Mouse (Mus musculus): ENCODE measurements around the gene Olfr141.

Olfr141 gene

DNA sequence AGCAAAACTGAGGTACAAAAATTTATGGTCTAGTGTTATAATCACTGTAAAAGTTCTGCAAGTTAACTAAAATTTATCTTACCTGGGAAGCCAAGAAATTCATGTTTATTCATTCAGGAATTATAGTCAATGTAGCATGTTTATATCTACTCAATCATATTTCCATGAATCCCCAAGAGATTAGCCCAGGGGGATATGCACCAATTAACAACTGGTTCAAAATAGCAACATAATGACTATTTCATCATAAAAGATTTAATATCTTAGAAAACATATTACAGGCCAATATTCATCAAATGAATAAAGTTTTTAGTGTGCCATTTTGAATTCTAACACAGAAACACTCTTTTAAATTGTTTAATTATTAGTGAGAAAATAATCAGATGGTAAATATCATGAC is at the start of gene Olfr141:
TSS of gene Olfr141 (minus strand) at position 101 of the 400 bp plus-strand sequence.
- DNase-seq, result no peak

- DNase-seq, result no peak
These were observed 41.8 kb upstream of the Olfr141 start, which contains the start of gene Olfr1095 for GRCm38 (mm10) chr2:86851596-86851995. TSS of gene Olfr1095 (minus strand) at chr2:86851696.

DNA sequence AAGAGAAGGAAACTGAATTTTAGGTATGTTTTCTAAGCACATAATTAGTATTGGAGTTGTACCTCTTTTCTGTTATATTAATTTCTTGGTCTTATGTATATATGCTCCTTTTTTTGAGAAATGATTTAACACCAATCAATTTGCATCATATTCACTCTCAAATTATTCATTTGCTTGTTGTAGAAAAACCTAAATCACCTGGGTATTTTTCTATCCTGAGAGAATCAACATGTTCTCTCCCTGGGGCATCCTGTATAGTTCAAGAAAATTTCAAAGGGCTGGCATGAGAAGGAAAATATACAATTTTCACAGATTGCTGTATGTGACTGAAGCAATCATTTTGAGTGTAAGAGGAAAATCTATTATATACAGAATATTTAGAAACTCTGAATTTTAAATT is 14.5 kb upstream of the Olfr141 start, which contains the start of gene Olfr1094:
TSS of gene Olfr1094 (plus strand) at position 301 of the 400 bp plus-strand sequence.
- no peak for DNase-seq

- DNase-seq, result no peak
These were observed 27.6 kb downstream of the Olfr141 start, which contains the start of gene Olfr1093 for GRCm38 (mm10) chr2:86782179-86782578. TSS of gene Olfr1093 (plus strand) at chr2:86782479.

GRCm38 (mm10) chr2:86761050-86761449 is 48.8 kb downstream of the Olfr141 start:
- no peak for DNase-seq

DNA sequence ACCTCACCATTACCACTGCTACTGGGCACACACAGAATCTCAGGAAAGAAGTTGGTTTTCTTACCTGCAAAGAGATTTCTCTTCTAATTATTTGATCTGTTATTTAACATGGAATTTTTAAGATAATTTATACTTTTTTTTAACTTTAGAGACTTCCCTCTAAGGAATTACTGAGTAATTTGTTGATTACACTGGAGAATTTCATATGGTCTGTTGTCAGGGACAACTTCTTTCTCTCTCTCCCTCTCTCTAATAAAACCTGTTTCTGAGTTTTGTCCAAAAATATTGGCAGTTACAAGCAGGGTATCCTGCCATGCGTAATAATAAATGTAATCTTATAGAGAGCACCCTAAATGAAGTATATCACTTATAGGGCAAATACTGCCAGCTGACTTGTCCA is 50.9 kb downstream of the Olfr141 start, which contains the start of gene Olfr1090:
TSS of gene Olfr1090 (minus strand) at position 101 of the 400 bp plus-strand sequence.
- DNase-seq, result no peak

All from kidney, adult 9 months (tissue).